Mouse (Mus musculus) C2C12 (cell line): ENCODE measurements at regions not wholly inside any gene's neighbourhood (a gene's known extent, or its start where the extent isn't known, plus 50 kb on each side); places are given as distances from the start of the nearest gene placed in this dataset.

Experiments used
- CEBPB ChIP-seq: IDR thresholded peaks from one replicate; pipeline ENCODE4 v1.6.1; 2011; ENCODE audit warnings: low read depth, mild to moderate bottlenecking, control low read depth, moderate library complexity
- CTCF ChIP-seq: IDR thresholded peaks from one replicate; pipeline ENCODE4 v1.5.1; 2011; ENCODE audit not compliant: control insufficient read depth, insufficient read depth, insufficient read length
- FOSL1 ChIP-seq: IDR thresholded peaks from one replicate; pipeline ENCODE4 v1.8.0; 2011; ENCODE audit warnings: mild to moderate bottlenecking, low read length; ENCODE audit not compliant: poor library complexity, insufficient read depth, severe bottlenecking
- MAX ChIP-seq: IDR thresholded peaks from one replicate; pipeline ENCODE4 v1.6.1; 2011; ENCODE audit warnings: mild to moderate bottlenecking, control low read depth
- MYOD1 ChIP-seq: IDR thresholded peaks from one replicate; pipeline ENCODE4 v1.6.1; 2011; ENCODE audit warnings: low read depth; ENCODE audit not compliant: control insufficient read depth, insufficient read length
- MYOG ChIP-seq: IDR thresholded peaks from one replicate; pipeline ENCODE4 v1.6.1; 2011; ENCODE audit not compliant: control insufficient read depth, insufficient read length; ENCODE audit errors: extremely low read depth
- USF1 ChIP-seq: IDR thresholded peaks from one replicate; pipeline ENCODE4 v1.6.1; 2011; ENCODE audit warnings: low read depth, mild to moderate bottlenecking, control low read depth, moderate library complexity

- TF ChIP-seq CTCF (no peak), MAX (no peak), MYOD1 (no peak), CEBPB (no peak), USF1 (no peak), FOSL1 (no peak), MYOG (no peak)
Observed at GRCm38 (mm10) chr17:81941317-81941716, 203.1 kb upstream of the Slc8a1 start.
